Mouse (Mus musculus) macrophage (primary cell): Measurements from ENCODE around the gene Parl. TPM values are rescaled to one million over a fixed set of nuclear protein-coding genes. Genes with fewer than 3 reads are reported as not detected.

Source experiments
- H3K27ac ChIP-seq: fragments of 350-480 bp; formaldehyde crosslinking; 2 replicates; pipeline ENCODE4 v1.9.0; 2021
- H3K36me3 ChIP-seq: fragments of 350-480 bp; formaldehyde crosslinking; 2 replicates; pipeline ENCODE4 v1.9.0; 2021; ENCODE audit errors: inconsistent target
- H3K4me3 ChIP-seq: fragments of 350-480 bp; formaldehyde crosslinking; 2 replicates; pipeline ENCODE4 v1.9.0; 2021; ENCODE audit errors: inconsistent target
- H3K79me2 ChIP-seq: fragments of 350-480 bp; formaldehyde crosslinking; 2 replicates; pipeline ENCODE4 v1.9.0; 2021; ENCODE audit errors: inconsistent target
- WGBS: methylation state at CpG from one replicate; pipeline ENCODE4 v1.1.7; 2026; ENCODE audit warnings: inconsistent platforms; ENCODE audit not compliant: missing documents; 5-methylcytosine and 5-hydroxymethylcytosine counted together
- polyA plus RNA-seq: library from polyadenylated mRNA; stranded (reverse); fragments of 250-400 nt; gene quantifications from 3 replicates; pipeline ENCODE4 v1.2.4, GENCODE M21; 2018; ENCODE audit warnings: inconsistent platforms
- total RNA-seq, 78 experiments: library from RNA; depleted of rRNA; stranded (reverse); fragments of 250-400 nt; gene quantifications; 1 replicate in 9 of 78; 2 replicates in 24 of 78; 3 replicates in 43 of 78; 4 replicates in 2 of 78; pipeline ENCODE4 v1.2.4; 2018; ENCODE audit warnings: inconsistent platforms in 56 of 78

Gene Parl
- 100 to 1,000 TPM in 12 of 26 experiments, 10 to 100 TPM in 14; 57.0 to 140 (median 96.5) TPM for total RNA-seq (2018; cell fraction: chromatin; rRNA removed)
- total RNA-seq (2018; cell fraction: cytosol; rRNA removed), result 10 to 100 TPM; 38.5 to 79.3 (median 53.4) TPM
- total RNA-seq (2018; cell fraction: nucleus; rRNA removed), result 100 to 1,000 TPM in 2 of 26 experiments, 10 to 100 TPM in 24; 37.5 to 129 (median 55.3) TPM
- polyA plus RNA-seq, result 68.3 to 135 TPM (median 69.6 TPM) in 3 replicates

DNA sequence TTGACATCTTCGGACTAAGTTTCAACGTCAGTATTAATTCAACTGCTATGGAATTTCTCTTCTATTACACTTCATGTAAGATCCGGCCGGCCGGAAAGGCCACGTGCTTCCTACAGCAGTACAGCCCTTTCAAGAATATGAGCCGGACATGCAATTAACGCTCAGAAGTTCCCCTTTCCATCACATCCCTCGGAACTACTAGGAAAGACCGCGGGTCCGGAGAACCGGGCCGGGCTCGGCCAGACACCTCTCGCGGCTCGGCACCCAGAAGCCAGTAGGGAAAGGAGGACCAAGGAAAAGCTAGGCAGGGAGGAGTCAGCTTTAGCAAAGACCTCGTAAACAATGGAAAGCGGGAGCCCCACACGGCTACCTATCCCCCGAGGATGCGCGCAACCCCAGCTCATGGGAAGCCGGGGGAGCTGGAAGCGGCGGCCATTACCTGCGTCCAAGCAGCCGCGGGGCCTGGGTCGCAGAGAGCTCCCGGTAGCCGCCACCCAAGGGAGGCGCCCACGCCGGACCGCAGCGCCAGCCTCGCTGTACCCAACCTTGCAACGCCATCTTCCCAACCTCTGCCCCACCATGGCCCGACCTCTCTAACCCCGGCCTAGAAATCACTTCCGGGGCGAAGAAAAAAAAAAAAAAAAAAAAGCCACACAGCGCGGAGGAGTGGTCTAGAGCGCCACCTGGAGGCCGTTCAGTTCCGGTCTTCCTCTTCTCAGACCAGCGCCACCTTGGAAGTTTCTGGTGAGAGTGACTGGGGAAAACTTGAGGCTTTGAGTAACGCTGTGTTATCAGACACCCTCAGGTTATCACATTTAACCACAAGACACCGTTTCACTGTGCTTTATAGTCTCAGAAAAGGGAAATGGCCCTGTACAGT, at the start of gene Parl:
TSS of gene Parl (minus strand) at position 618 of the 880 bp plus-strand sequence.
- Histone ChIP-seq H3K79me2 (peaks cover 47% of the 10 kb centered on the region), H3K27ac (peak within 1 kb of the TSS; percentile 70), H3K4me3 (peak within 1 kb of the TSS; percentile 73), H3K36me3 (no peaks in the 10 kb centered on the region)
- whole genome bisulfite sequencing, result under 1% methylated on average over 48 of the region's 52 CpGs

DNA sequence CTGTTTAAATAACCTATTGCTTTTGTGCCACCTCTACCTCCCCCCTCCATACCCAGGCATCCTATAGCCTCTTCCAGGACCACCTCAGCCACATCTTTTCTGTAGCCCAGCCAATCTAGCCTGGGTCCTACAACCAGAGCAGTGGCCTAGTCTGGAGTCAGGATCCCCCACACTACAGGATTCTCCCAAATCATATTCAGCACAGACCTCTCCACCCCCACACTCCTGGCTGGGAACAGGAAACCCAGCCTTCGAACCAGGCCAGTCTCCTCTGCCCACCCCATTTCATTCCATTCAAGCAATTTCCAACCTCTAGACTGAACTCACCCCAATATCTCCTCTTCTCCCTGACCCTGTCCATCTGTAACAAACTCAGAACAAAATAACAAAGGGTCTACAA, 43.3 kb upstream of the Parl start:
- Histone ChIP-seq H3K27ac (no peak overlapping the region), H3K36me3 (peaks cover 71% of the 10 kb centered on the region), H3K79me2 (no peaks in the 10 kb centered on the region), H3K4me3 (no peak overlapping the region)
- 100% methylated on average over 1 of the region's 1 CpGs for WGBS

DNA sequence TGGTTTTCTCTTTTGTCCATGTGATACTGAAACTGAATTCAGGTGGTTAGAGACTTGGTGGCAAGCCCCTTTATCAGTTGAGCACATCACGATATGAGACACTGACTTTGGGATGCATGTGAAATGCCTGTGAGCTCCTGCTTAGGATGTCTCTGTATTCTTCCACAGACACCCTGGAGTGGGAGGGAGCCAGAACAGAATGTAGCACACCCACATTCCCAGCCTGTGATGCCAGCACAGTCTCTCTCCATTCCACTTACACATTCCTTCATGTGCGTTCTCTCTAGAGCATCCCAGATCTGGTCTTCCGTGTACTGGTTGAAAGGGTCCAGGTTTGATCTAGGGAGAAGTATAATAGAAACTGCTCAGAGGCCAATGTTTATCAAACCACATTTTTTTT, 36.4 kb upstream of the Parl start:
- Histone ChIP-seq H3K4me3 (no peak overlapping the region), H3K36me3 (peaks cover 81% of the 10 kb centered on the region)
- WGBS, result 97% methylated on average over 3 of the region's 3 CpGs

DNA sequence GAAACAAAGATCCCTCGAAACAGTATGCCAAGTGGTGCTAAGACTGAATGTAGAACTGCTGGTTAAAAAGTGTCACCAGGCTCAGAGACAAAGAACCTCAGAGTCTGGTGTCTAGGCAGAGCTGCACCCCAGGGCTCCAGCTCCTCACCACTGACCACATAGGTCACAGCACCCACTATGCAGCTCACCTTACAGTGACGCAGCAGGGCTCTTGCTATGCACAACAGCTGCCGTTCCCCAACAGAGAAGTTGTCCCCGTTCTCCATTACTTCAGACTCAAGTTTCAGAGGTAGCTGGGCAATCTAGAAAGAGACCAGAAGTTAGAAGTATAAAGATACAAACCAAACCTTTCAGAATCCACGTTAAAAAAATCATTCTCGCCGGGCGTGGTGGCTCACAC, 32.7 kb upstream of the Parl start:
- peaks cover 73% of the 10 kb centered on the region for H3K36me3 ChIP-seq
- WGBS, result 94% methylated on average over 8 of the region's 8 CpGs
- H3K27ac ChIP-seq, result no peak overlapping the region
- H3K79me2 ChIP-seq, result no peaks in the 10 kb centered on the region
- H3K4me3 ChIP-seq, result no peak overlapping the region

More for the DNA sequence above, 36.4 kb upstream of the Parl start:
- Histone ChIP-seq H3K27ac (no peak overlapping the region), H3K79me2 (no peaks in the 10 kb centered on the region)

DNA sequence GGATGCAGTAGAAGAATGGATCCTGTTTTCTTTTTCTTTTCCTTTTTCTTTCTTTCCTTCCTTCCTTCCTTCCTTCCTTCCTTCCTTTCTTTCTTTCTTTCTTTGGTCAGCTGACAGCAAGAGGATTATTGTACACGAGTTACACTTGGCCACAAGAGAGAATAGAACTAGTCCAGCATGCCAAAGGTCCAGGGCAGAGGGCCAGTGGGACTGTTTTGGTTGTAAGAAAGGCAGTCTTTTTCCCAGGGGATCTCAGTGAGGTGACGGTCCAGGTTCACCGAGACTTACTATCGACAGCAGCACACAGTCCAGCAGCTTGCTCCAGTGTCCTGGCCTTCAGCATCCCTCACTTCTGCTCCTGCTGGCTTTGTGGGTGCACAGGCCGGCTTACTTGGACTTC, 26.1 kb upstream of the Parl start:
- WGBS, result 81% methylated on average over 5 of the region's 5 CpGs

DNA sequence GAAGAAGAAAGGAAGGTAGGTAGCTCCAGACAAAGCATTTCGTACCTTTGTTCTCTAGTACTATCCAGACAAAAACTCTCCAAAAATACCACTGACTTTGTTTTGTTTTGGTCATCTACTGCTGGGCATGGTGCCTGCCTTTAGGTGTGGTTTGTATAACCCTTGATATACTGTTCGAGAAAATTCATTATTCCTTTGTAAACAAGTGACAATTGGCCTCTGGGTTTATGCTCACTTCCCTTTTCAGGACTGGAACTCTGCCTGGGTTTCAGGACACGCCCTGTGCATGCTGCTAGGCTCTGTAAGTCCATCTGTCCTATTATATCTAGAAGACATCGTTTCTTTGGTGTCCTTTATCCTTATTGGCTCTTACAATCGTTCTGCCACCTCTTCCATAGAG, 23.1 kb upstream of the Parl start, which contains the start of gene Cyp2ab1:
TSS of gene Cyp2ab1 (minus strand) at position 119 of the 400 bp plus-strand sequence.
- Histone ChIP-seq H3K79me2 (no peaks in the 10 kb centered on the region), H3K27ac (no peak within 1 kb of the TSS), H3K4me3 (no peak within 1 kb of the TSS), H3K36me3 (no peaks in the 10 kb centered on the region; the same call in 1 of the 2 replicates)
- 43% methylated on average over 5 of the region's 5 CpGs for WGBS

More for the DNA sequence above, 26.1 kb upstream of the Parl start:
- no peak overlapping the region for H3K4me3 ChIP-seq
- H3K36me3 ChIP-seq, result peaks cover 21% of the 10 kb centered on the region
- H3K79me2 ChIP-seq, result no peaks in the 10 kb centered on the region
- no peak overlapping the region for H3K27ac ChIP-seq

DNA sequence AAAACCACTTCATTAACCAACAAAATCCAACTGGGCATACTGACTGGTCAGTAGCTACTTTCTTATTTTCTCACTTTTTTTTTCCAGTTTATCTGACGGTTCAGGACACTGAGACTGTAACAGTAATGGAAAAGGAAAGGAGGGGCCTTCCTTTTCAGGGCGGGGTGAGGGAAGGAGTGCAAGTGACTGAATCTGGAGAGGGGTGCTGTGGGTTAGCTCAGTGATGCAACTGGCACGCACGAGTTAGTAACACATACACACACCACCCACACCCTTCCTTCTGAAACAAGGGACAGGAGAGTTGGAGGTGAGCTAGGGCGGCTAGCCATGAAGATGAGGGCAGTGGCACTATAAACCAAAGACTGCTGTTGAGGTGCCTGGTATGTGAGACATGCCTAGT, 21.7 kb upstream of the Parl start:
- no peak overlapping the region for H3K27ac ChIP-seq
- 63% methylated on average over 5 of the region's 5 CpGs for WGBS
- no peaks in the 10 kb centered on the region for H3K79me2 ChIP-seq
- H3K4me3 ChIP-seq, result no peak overlapping the region
- no peaks in the 10 kb centered on the region for H3K36me3 ChIP-seq

DNA sequence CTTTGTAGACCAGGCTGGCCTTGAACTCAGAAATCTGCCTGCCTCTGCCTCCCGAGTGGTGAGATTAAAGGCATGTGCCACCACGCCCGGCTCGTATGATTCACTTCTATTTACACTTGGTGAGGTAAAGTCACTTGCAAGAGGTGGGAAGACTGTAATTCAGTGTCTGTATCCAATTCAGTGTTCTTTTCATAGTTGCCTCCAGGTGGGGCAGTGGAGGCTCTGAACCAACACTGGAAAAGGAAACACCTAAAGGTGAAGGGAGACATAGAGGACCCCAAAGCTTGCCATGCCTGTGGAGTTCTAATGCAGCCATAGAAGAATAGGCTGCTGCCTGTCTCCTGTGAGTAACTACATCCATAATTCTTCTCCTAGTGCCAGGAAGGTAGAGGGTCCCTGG, 20.1 kb upstream of the Parl start:
- no peak overlapping the region for H3K4me3 ChIP-seq
- no peaks in the 10 kb centered on the region for H3K36me3 ChIP-seq
- no peaks in the 10 kb centered on the region for H3K79me2 ChIP-seq
- 88% methylated on average over 4 of the region's 4 CpGs for WGBS
- H3K27ac ChIP-seq, result no peak overlapping the region

DNA sequence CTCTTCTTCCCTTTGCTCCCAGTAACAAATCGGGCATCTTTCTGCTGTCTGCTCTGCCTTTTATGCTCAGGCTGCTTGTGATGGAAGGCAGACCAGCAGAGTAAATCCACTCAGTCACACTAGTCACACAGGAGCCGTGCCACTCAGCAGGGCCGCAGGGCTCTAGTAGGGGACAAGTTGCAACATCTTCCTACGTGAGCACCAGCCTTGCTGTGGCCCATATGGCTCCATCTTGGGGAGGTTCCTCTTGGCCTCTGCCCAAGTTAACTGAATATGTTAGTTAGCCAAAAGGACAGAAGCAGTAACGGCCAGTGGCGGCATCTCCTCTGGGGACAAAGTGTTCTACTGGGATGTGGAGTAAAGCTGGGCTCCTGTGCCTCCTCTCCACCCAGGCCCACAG, 14.6 kb upstream of the Parl start:
- no peak overlapping the region for H3K4me3 ChIP-seq
- 20% methylated on average over 6 of the region's 6 CpGs for WGBS
- H3K27ac ChIP-seq, result no peak overlapping the region
- H3K79me2 ChIP-seq, result no peaks in the 10 kb centered on the region
- H3K36me3 ChIP-seq, result no peaks in the 10 kb centered on the region

DNA sequence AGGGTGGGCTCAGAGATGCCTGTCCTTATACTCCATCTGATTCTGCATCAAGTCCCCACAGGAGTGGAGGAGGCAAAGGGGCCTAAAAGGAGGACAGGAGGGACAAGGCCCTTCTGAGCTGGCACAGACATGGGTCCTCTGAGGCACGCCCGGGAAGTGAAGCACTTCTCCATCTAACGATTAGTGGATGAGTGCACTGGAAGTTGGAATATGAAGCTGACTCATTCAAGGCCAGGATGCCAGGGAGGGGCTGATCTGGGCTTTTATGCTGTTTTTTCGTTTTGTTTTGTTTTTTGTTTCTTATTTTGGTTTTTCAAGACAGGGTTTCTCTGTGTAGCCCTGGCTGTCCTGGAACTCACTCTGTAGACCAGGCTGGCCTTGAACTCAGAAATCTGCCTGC, 13.1 kb upstream of the Parl start:
- H3K4me3 ChIP-seq, result no peak overlapping the region
- no peak overlapping the region for H3K27ac ChIP-seq
- 88% methylated on average over 4 of the region's 4 CpGs for WGBS
- no peaks in the 10 kb centered on the region for H3K36me3 ChIP-seq
- H3K79me2 ChIP-seq, result no peaks in the 10 kb centered on the region

DNA sequence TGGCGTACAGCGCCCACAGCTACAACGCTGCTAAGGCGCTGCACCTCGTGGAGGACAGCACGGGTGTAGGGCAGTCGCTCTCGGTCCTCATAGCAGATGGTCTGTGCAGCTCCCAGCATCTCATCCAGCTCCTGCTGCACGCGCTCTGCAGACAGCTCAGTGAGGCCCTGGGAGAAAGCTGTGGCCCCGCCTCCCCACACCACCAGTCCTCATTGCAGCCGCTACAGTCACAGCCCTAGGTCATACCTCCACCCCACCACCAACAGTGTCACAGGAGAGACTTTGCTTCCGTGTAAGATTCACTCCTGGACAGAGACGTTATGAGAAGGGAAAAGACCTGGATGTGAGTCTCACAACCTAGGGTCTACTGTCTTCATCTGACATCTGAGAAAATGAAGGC, 10.1 kb upstream of the Parl start:
- Histone ChIP-seq H3K79me2 (no peaks in the 10 kb centered on the region), H3K4me3 (no peak overlapping the region), H3K36me3 (no peaks in the 10 kb centered on the region), H3K27ac (no peak overlapping the region)
- WGBS, result 90% methylated on average over 12 of the region's 14 CpGs

DNA sequence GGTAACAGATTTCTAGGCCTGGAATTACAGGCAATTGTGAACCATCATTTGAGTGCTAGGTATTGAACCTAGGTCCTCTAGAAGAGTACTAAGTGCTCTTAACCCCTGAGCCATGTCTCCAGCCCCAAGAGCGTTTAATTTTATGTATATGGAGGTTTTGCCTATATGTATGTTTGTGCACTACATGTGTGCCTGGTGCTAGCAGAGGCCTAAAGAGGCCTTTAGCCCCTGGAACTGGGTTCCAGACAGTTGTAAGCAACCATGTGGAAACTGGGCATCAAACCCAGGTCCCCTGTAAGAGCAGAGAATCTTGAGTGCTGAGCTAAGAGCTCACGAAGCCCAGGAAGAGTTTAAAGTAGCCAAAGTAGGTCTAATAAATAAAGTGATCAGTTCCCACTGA, 2.1 kb downstream of the Parl start:
- peaks cover 12% of the 10 kb centered on the region for H3K36me3 ChIP-seq
- peaks cover 67% of the 10 kb centered on the region for H3K79me2 ChIP-seq
- 92% methylated on average over 2 of the region's 2 CpGs for WGBS
- H3K4me3 ChIP-seq, result no peak overlapping the region
- no peak overlapping the region for H3K27ac ChIP-seq

DNA sequence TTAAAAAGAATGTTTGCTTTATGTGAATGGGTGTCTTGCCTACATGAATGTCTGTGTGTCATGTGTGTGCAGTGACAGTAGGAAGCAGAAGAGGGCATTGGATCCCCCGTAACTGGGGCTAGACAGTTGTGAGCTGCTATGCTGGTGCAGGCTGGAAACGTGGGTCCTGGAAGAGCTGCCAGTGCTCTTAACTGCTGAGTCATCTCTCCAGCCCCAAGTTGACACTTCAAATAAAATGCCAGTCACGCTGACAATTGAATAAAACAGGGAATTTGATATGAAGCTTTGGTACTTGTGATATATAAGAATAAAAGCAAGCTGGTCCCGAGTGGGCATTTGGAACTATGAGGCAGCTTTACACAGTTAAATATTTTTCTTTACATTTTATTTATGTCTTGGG, 21.9 kb downstream of the Parl start:
- WGBS, result 83% methylated on average over 4 of the region's 4 CpGs
- Histone ChIP-seq H3K36me3 (peaks cover 55% of the 10 kb centered on the region), H3K4me3 (no peak overlapping the region), H3K27ac (no peak overlapping the region), H3K79me2 (no peaks in the 10 kb centered on the region)

DNA sequence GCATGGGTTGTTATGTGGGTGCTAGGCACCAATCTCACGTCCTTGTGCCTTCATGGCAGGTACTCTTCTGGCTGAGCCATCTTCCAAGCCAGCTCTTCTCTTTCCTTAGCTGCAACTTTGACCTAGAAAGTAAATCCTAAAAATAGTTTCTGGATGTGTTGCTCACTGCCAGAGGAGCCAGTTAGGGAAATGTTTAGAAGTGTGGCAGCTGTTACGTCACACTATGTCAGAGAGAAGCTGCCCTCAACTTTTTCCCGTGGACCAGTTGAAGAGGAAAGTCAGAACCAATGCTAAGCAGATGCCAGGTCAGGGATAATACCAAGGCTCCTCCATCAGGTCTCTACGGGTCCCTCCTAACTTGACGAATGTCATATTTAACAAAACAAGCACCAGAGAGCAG, 22.8 kb downstream of the Parl start:
- Histone ChIP-seq H3K36me3 (peaks cover 47% of the 10 kb centered on the region), H3K4me3 (no peak overlapping the region), H3K79me2 (no peaks in the 10 kb centered on the region), H3K27ac (no peak overlapping the region)
- 86% methylated on average over 5 of the region's 5 CpGs for WGBS

DNA sequence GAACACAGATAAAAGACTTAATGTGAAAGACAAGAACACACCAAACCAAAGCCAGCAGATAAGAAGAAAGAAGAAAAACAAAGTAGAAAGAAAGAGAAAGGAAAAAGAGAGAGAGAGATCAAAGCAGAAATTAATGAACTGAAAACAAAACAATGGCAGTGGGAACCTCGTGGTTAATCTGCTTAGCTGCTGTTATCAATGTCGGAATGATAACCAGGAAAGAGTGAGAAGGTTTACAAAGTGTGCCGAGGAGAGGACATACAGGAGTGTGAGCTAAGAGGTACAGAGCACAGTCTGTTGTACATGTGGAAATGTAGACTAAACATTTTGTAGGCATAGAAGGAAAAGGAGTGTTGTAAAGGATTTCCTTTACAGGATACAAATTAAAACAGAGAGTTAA, 29.2 kb downstream of the Parl start:
- 56% methylated on average over 3 of the region's 3 CpGs for WGBS
- Histone ChIP-seq H3K79me2 (no peaks in the 10 kb centered on the region), H3K36me3 (no peaks in the 10 kb centered on the region), H3K27ac (no peak overlapping the region), H3K4me3 (no peak overlapping the region)
